Mouse (Mus musculus) gonadal fat pad, adult 2 months (tissue): Measurements from ENCODE around the gene Mknk1. TPM values are rescaled to one million over a fixed set of nuclear protein-coding genes. Genes with fewer than 3 reads are reported as not detected.
A peak's percentile ranks its signal among the peaks of the same experiment; 100 is the strongest.

Source experiments
- DNase-seq: peaks from one replicate; pipeline ENCODE4 v3.0.0-alpha.2; 2012; ENCODE audit warnings: low read depth
- polyA plus RNA-seq: library from polyadenylated mRNA; depleted of rRNA; stranded (reverse); fragments of >200 nt; gene quantifications from 2 replicates; pipeline ENCODE4 v1.2.3, GENCODE M21; 2012; rRNA removed

Gene Mknk1
- polyA plus RNA-seq, 1 experiment = 49.9 TPM

DNA sequence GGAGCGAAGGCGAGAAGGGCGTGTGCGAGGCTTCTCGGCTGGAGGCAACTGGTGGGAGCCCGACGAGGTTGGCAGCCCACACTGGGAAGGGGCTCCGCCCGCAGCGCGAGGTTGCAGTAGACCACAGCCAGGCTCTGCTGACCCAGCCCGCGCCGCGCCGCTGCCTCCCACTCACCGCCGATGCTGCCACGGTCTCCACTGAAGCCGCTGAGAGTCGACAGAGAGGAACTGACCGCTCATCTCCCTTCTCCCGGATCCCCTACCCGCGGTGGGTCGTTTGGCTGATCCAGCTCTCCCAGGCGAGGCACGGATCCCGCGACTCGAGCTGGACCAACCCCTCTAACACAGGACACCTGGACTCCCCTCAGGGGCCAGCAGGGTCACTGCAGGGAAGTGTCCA is 51.6 kb downstream of the Mknk1 start, which contains the start of gene 6430628N08Rik:
Gene 6430628N08Rik (plus strand): TSS at position 113 of the 400 bp plus-strand sequence.
- DNase-seq = no peak

DNA sequence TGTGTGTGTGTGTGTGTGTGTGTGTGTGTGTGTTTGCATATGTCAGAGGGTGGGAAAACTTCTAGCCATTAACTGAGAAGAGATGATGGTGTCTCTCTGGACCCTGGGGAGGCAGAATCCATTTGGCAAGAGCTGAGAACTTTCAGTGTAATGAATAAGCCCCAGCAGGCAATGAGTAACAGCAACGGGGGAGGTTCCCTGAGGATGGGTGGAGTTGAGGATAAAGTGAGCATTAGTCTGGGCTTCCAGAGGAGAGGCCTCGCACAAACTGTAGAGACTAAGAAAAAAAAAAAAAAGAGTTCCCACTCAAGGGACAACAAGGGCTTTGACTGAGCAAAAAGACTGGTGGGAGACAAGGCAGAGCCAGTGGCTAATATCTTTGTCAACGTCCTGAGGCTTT is 55.3 kb downstream of the Mknk1 start:
- no peak for DNase-seq

DNA sequence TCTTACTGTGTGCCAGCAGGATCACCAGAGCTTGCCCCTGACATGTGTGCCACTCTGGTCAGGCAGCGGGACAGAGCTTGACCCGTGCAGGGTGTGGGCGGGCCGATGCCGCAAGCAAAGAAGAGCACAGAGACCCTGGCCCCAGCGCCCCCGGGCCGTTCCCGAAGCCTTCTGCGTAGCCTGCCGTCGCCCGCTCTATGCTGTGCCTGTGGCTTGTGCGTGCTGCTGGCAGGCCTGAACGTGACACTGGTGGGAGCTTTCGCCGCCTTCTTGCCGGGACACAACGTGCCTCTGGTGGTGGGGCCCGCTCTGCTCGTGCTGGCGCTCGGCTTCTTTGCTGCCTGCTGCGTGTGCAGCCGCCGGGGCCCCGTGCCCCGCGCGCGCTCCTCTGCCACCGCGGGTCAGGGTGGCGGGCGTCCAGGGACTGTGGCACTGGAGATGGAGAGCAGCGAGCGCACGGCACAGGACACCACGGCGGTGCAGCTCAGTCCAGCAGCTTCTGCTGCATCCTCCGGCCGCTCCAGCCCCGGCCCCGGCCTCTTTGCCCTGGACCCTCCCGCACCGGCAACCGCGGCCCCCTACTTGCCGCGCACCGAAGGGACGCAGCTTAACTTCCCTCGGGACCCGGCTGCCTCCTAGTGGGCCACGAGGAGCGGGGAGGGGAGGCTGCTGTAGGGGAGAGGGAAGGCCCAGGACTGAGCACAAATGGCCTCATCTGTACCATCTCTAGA is 59.1 kb downstream of the Mknk1 start:
- no peak for DNase-seq

DNA sequence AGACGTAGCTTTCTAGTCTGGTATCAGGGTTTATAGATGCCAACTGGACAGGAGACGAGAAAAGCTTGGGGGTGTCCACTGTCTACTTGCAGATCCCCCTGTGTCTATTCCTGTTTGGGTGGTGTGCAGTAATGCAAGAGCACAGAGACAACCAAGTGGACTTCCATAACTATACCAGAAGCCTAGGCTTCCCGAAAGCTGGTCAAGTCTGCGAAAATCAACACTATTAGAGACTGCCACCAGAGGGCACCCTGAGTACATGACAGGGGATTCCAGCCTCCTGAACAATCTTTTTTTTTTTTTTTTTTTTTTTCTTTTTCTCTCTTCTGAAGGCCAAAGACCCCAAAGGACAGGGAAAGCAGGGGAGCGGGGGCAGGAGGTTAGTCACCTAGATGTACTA is 63.8 kb downstream of the Mknk1 start:
- DNase-seq = no peak

DNA sequence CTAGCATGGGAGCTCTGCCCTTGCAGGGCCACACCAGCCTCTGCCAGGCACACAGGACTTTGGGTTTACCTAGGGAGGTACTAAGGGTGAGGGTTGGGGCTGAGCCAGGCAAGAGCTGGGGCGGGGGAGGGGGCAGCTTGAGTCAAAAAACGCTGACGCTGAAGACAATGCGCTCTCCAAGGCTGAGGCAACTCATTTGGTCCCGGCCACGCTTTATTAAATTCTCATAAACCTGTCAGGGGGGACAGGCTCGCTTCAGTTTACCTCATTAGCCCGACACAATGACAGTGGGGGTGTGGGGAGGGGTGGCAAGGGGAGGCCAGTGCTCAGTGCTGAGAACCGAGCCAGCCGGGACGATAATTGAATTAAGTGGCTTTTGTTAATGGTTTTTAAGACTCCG is 65.4 kb downstream of the Mknk1 start:
- no peak for DNase-seq

DNA sequence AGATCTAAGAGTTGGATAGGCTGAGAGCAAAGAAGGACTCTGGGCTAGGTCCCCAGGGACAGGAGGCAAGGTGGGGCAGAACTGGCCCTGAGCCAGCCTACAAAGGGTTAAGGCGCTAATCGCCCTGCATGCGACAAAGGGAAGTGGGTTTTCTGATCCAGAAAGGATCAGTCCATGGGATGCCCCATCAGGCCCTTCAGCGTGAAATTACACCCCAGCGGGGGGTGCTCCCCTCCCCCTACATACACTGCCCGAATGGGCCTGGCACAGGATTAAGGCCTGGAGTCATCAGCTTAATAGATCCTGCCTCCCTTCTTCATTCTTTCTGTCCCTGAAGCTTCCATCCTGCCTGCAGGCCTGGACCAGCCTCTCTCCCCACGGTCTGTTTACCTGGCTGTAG is 66.7 kb downstream of the Mknk1 start:
- DNase-seq = no peak

DNA sequence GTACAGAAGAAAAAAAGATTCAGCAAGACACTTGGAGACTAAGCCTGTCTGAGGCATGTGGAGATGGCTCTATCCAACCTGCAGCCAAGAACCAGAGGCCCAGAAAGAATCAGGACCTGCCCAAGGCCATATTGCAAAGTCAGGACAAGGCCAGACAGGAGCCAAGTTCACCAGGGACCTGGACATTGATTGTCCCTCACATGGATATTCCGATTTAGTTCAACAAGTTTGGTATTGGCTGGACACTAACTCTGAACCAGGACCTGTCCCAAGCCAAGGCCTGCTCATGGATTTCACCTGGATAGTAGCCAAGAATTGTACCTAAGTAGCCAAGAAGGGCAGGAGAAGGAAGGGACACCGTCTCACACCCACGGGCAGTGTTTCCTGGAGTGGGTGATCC is 67.8 kb downstream of the Mknk1 start:
- DNase-seq = no peak

DNA sequence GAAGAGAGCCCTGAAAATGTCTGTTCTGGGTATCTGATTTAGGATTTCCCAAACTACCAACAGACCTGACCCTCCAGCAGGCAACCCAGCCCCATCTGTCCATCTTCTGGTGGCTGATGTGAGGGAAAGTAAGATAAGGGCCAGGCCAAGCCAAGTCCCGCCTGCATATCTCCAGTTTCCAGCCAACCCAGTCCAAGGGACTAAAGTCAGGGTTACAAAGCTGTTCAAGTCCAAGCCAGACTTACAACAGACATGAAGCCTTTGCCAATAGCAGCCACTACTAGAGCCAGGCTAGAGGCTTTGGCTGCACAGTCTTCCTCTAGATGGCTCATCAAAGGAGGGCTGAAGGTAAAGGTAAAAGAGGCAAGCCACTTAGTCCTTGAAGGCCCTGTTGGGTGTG is 69.0 kb downstream of the Mknk1 start:
- peak; percentile 74 for DNase-seq

DNA sequence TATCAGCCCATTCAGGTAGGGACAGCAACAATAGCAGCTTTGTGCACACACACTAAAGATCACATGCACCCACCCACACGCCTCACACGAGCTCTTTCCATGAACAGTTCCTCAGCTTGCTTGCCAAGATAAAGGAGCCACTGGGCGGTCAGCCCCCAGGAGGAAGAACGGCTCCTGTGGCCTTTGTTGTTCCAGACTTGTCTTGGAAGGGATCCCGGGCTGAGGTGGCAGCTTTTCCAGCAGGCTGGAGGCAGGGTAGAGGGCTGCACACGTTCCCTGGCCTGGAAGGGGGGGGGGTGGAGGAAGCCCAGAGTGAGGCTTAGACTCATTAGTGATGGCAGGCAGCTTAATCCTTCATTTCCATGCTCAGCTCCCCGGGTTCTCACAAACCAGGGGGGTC is 69.6 kb downstream of the Mknk1 start:
- DNase-seq = peak; percentile 90

DNA sequence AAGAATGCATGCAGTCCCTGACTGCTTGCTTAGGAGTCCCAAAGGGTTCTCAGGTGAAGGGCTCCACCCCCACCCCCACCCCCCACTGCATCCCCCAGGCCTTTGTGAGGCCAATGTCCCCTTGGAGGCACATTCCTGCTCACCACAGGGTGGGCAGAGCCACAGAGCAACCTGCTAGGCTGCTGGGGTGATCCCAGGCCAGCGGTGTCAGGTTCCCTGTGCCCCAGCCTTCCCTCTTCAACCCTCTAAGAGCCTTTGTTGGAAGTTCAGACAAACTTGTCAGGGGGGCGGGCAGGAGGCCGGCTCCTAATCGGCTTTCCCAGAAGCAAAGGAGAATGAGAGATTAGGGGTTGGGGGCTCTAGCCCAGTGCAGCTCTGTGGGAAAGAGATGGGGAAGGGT is 72.6 kb downstream of the Mknk1 start:
- no peak for DNase-seq

DNA sequence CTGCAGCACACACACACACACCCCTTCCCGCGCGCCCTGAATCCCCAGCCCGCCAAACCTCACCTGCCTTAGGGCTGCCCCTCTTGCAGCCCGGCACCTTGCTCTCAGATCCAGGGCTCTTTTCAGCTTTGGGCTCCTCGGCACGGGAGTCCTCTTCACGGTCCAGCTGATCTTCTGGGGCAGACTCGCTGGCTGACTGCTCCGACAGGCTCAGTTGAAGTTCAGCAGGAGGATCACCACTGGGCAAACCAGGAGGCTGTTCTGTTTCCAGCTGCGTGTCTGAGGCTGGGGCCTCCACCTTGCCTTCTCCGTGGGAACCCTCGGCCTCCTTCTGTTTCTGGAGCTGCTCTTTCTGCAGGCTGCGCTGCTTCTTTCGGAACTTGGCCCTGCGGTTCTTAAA is 80.9 kb downstream of the Mknk1 start:
- no peak for DNase-seq

DNA sequence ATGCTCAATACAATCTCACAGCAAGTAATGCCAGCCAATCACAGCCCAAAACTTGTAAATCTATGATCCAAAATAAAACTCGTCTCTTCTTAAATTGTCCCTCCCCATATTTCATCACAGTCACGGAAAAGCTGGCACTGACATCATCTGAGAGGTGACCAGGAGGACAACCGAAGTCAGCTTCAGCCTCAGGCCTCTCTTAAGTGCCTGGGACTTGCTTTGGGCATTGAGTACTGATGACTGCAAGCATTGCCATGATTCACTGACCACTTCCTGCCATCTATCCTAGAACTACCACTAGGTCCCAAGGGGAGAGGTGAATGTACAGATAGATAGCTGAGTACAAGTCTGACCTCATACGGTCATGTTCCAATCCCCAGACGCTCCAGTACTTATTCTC is 83.7 kb downstream of the Mknk1 start:
- DNase-seq = no peak

DNA sequence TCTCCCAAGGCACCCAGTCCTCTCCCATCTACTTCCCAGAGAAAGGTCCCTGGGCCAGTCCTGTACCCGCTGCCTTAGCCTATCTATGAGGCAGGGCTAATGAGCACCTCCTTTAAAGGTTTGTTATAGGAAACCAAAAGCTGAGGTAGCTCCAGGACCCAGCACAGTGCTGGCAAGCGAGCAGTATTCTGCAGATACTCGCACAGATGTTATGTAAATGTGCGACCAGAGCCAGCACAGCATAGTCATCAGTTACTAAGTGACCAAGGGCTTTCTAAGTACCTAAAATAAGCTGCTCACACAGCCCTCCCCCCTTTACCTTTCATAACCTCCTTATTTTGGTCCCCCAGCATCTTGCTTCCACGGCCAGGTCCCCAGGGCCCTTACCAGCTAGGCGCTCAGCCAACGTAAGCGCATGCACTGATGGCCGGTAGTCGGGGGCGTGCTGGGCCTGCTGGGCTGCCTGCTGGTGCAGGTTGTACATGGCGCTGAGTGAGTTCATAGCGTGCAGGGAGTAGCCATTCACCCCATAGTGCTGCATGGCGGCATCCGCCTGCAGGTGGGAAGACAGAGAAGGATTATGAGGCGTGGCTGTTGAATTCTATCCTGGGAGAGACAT is 84.4 kb downstream of the Mknk1 start:
- DNase-seq = no peak

DNA sequence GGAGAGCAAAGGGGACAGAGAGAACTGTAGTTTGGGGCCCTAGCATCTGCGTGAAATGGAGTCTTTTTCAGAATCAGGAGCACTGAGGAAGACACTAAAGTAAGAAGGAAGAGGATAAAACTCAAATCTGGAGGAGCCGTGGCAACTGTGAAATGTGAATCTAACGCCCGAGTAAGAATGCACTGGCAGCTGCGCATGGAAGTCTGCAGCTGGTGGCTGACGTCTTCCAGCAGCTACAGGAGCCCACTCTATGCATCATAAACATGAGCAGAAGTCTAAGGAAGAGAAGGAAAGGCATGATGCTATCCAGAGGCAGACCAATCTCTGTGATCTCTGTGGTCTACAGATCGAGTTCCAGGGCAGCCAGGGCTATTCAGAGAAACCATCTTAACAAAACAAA is 88.6 kb downstream of the Mknk1 start:
- no peak for DNase-seq

Other genes with a start within 250 kb of the Mknk1 start
- not detected in 2 replicates for gene Cyp4a32, start 238.2 kb upstream of the Mknk1 start, polyA plus RNA-seq
- gene Cyp4b1, start 191.5 kb upstream of the Mknk1 start, polyA plus RNA-seq = 53.7 and 66.2 TPM in 2 replicates
- 23.5 and 25.0 TPM in 2 replicates for gene Efcab14, start 101.5 kb upstream of the Mknk1 start, polyA plus RNA-seq
- 0.39 and 0.43 TPM in 2 replicates for gene Tex38, start 58.2 kb upstream of the Mknk1 start, polyA plus RNA-seq
- gene Atpaf1, start 54.4 kb upstream of the Mknk1 start, polyA plus RNA-seq = 14.7 and 20.9 TPM in 2 replicates
- 21.6 and 25.4 TPM in 2 replicates for gene Mob3c, start 11.1 kb upstream of the Mknk1 start, polyA plus RNA-seq
- gene Kncn, start 45.2 kb downstream of the Mknk1 start, polyA plus RNA-seq = not detected in 2 replicates
- 0.31 and 0.85 TPM in 2 replicates for gene 6430628N08Rik, start 51.5 kb downstream of the Mknk1 start, polyA plus RNA-seq
- 0.03 TPM in 1 of 2 replicates, not detected in the other for gene Dmbx1, start 100.7 kb downstream of the Mknk1 start, polyA plus RNA-seq
- gene Faah, start 178.7 kb downstream of the Mknk1 start, polyA plus RNA-seq = 36.0 and 47.0 TPM in 2 replicates
- 9.7 and 10.5 TPM in 2 replicates for gene Nsun4, start 214.7 kb downstream of the Mknk1 start, polyA plus RNA-seq
- gene Uqcrh, start 235.9 kb downstream of the Mknk1 start, polyA plus RNA-seq = 166 and 185 TPM in 2 replicates
- 71.5 and 83.8 TPM in 2 replicates for gene Lrrc41, start 236.1 kb downstream of the Mknk1 start, polyA plus RNA-seq